Mouse (Mus musculus) myocyte (in vitro differentiated cells): ENCODE data around the gene Phf10.

Experiments
- E2F4 ChIP-seq: IDR thresholded peaks from one replicate; pipeline ENCODE4 v1.6.1; 2011; ENCODE audit warnings: mild to moderate bottlenecking, control low read depth, moderate library complexity; ENCODE audit not compliant: insufficient read depth
- MAX ChIP-seq: IDR thresholded peaks from one replicate; pipeline ENCODE4 v1.6.1; 2011; ENCODE audit warnings: low read depth, mild to moderate bottlenecking, control low read depth
- MYOD1 ChIP-seq, 3 experiments: IDR thresholded peaks; one replicate each; pipeline ENCODE4 v1.6.1; 2011; ENCODE audit warnings: control low read depth in 2 of 3, low read depth in 2 of 3, mild to moderate bottlenecking in 2 of 3, moderate library complexity in 1 of 3; ENCODE audit not compliant: insufficient read length in 2 of 3, control insufficient read depth in 1 of 3
- POLR2A ChIP-seq: IDR thresholded peaks from one replicate; pipeline ENCODE4 v1.6.1; 2011; ENCODE audit warnings: low read depth, mild to moderate bottlenecking, control low read depth, moderate library complexity; ENCODE audit not compliant: insufficient read length

- TF ChIP-seq E2F4 = no peak
- no peak for TF ChIP-seq POLR2A
- no peak for TF ChIP-seq MAX
- no peak for TF ChIP-seq MYOD1 (IDR thresholded peaks at IDR 0.05; ENCODE audit: control insufficient read depth in 1 of 3, insufficient read length in 2 of 3, low read depth in 2 of 3)
Observed at GRCm38 (mm10) chr17:14904637-14905265, 56.3 kb downstream of the Phf10 start.
